Mouse (Mus musculus) c-Kit-positive CD71-negative TER-119-negative erythroid progenitor cells, embryonic 14.5 days (primary cell): ENCODE data around the gene Cox7a1.
"Not testable (repeated sequence)": the region's sequence is repeated elsewhere in the genome, so short reads cannot be mapped to it uniquely, and the experiment has no call there.

ENCODE experiments used
- DNase-seq: peaks from one replicate; pipeline ENCODE4 v3.0.0-alpha.2; 2013; ENCODE audit warnings: low read depth

Cox7a1 gene

GRCm38 (mm10) chr7:30183879-30184289 lies at the start of gene Cox7a1:
Gene Cox7a1, plus strand, starts transcription at chr7:30184144.
- DNase-seq: peak; percentile 95

DNA sequence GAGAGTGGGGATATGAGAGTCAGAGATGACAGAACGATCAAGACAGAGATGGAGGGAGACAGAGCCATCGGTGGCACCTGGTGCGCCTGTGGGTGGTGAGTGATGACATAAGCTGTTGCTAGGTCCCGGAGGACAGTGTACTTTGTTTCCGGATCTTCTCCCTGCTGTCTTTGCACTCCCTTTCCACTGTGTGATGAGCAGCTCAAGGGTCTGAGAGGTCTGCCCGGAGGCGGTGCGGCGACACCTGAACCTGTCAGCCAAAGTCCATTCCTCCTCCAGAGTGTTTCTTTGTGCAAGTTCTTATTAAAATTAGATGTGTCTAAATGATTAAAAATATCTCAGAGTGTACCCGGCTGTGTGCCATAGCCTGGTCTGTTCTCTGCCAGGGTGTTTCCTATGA lies 47.1 kb upstream of the Cox7a1 start:
- no peak for DNase-seq

DNA sequence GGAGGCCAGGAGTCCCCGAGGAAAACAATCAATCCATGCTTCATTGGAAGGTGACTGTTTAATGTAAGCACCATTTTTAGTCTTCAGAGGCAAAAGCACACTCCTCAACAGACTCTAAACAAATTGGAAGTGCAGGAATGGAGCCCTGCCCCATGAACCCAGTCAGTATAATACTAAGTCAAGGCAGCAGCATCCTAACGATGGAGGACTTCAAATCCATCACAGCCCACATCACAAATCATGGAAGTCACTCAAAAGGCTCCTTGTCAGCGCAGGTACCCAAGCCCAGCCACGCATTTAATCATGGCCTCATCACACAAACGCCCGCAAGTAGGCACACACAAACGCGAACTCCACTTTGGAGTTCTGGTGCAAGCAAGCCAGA lies 40.8 kb upstream of the Cox7a1 start:
- no peak for DNase-seq

DNA sequence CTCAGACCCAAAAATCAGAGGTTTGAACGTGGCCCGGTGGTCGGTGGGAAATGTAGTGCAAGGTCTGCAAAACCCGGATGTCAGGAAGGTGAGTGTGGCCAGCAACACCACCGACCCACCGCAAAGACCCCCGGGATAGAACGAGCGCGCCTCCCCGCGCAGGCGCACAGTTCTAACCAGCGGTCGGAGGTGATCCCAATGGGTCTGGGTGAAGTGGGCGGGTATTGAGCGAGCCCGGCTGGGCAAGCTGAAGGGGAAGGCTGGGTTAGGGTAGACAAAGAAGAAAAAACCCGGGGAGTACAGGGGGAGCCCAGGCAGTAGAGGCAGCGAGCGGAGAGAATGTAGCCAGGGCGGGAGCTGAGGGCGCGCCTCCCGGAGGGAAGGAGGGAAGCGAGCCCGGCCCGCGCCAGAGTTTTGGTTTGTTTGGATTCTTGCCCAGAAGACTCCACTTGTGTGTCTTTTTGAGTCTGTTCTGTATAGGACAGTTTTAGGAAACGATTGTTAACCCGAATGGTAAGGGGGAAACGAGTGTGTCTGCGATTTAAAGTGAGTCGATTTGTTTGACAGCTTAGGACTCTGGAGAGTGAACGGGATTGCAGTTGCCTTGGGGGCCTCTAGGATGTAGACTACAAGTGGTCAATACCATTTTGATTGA lies 40.3 kb upstream of the Cox7a1 start:
- peak; percentile 36 for DNase-seq

DNA sequence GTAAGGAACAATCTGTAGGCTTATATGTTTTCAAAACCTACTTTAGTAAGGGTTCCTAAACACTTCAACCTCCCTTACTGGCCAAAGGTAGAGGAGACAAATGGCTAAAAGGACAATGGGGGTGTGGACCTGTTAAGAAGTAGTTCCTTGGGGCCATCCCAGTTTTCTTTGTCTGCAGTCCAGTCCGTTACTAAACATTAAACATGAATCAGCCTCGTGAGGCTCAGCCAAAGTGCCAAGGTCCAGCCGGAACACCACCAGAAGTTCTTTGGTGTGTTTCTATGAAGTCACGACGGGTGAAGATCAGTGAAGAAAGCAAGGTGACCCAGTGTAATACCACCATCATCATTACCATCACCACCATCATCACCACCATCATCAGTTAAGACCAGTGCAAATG lies 36.9 kb upstream of the Cox7a1 start:
- DNase-seq: no peak

DNA sequence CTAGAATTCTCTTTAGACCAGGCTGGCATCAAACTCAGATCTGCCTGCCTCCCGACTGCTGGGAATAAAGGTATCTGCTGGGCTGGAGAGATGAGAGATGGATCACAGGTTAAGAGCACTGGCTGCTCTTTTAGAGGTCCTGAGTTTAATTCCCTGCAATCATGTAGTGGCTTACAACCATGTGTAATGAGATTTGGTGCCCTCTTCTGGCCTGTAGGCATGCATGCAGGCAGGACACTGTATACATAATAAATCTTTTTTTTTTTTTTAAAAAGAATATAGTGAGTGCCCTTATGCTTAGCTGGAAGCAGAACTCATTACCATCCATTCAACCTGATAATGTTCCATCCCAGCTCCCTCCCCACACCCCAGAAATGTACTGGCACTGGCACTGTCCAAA lies 29.9 kb upstream of the Cox7a1 start:
- DNase-seq: no peak

- DNase-seq: no peak
Observed at GRCm38 (mm10) chr7:30155507-30155906, 28.4 kb upstream of the Cox7a1 start.

DNA sequence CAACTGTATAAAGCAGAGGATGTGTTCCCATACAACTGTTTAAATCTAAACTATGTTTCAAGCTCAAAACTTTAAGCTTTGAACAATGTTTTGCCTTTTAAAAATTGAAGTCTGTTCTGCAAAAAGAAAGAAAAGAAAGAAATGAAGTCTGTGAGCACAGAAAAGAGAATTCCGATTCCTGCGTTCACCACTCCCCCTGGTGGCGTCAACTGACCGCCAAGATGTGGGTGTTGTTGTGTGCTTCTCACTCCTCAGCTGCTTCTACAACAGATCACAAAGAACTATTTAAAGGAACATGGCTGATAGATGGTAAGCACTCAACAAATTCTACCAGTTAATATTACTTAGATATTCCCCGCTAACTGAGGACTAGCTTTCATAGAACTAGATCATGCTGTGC lies 20.8 kb upstream of the Cox7a1 start:
- no peak for DNase-seq

- no peak for DNase-seq
Observed at GRCm38 (mm10) chr7:30164745-30165144, 19.2 kb upstream of the Cox7a1 start.

GRCm38 (mm10) chr7:30168914-30169582 lies 14.9 kb upstream of the Cox7a1 start:
- no peak for DNase-seq

GRCm38 (mm10) chr7:30169583-30170282 lies 14.2 kb upstream of the Cox7a1 start, which contains the start of gene Zfp146:
Gene Zfp146, minus strand, starts transcription at chr7:30169750.
- DNase-seq: peak; percentile 87

DNA sequence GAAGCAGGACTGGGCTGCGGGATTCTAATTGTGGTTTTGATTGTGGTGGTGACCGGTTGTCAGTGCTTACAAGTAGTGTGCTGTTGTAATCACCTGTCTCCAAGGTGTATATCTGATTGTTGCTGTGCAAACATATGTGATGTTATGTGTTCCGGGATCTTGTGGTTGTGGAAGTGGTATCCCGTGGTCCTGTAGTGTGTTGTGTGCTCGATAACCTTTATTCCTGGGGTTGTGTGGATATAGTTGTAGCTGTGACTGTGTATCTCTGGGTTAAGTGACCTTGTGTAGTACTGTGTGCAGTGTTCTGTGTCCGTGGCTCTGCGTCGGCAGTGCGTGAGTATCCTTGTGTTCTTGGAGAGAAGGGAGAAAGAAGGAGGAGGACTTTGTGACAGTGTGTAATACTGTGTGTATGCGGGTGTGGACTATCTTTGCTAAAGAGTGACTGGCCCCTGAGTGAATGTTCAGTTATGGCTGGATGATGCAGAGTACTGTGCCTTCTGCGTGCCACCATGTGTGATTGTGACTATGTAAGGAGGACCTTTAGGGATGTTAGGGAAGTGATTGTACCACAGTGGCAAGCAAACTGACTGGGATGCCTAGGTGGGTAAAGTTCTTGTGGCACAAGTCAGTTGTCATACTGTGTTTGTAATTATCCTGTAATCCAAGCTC lies 13.5 kb upstream of the Cox7a1 start:
- no peak for DNase-seq

- DNase-seq: no peak
Observed at GRCm38 (mm10) chr7:30176474-30176873, 7.5 kb upstream of the Cox7a1 start.

DNA sequence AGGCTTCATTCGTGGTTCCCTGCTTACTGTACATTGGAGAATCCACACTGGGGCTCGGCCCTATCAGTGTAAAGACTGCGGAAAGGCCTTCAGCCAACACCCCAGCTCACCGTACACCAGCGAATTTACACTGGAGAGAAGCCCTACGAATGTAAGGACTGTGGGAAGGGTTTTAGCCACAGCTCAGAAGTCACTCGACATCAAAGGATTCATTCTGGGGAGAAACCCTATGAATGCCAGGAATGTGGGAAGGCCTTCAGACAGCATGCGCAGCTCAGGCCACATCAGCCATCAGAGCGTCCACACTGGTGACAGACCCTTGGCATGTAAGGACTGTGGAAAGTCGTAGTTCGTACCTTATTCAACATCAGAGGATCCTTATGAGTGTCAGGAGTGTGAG lies 5.7 kb upstream of the Cox7a1 start:
- no peak for DNase-seq

DNA sequence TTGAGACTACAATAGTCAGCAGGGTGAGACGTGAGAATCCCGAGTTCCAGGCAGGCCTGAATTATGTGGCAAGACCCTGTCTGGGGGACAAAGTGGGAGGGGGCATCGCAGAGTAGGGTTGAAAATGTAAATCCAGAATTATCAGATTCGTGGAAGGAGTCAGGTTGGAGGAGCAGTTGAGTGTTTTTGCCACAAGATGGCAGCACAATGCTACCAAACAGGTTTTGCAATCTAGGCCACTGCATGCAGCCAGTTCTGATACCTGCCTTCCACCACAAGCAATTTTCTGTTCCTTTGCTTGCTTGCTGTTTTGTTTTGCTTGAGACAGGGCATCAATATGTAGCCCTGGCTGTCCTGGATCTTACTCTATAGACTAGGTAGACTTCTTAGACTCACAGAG lies 2.6 kb upstream of the Cox7a1 start:
- DNase-seq: no peak

DNA sequence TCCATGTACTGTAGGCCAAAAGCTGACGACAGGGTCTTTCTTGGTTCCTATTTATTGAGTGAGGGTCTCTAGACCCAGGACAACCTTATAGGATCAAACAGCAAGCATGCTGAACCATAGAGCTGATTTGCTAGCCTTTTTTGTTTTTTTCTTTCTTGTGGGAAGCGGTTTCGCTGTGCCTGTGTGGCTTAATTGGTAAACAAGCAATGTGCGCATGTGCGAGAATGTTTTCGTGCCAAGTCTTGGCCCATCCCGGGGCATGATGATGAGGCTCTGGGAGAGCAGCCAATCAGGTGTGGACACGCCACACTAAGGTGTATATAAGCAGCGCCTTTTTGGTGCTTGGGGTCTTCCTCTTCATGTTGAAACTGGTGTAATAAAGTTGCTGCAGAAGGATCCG lies 2.0 kb upstream of the Cox7a1 start:
- DNase-seq: not testable (repeated sequence)

GRCm38 (mm10) chr7:30183189-30183588 lies 755 bp upstream of the Cox7a1 start:
- not testable (repeated sequence) for DNase-seq

- no peak for DNase-seq
Observed at GRCm38 (mm10) chr7:30184641-30185348, 851 bp downstream of the Cox7a1 start.

GRCm38 (mm10) chr7:30188344-30189115 lies 4.6 kb downstream of the Cox7a1 start:
- DNase-seq: no peak

DNA sequence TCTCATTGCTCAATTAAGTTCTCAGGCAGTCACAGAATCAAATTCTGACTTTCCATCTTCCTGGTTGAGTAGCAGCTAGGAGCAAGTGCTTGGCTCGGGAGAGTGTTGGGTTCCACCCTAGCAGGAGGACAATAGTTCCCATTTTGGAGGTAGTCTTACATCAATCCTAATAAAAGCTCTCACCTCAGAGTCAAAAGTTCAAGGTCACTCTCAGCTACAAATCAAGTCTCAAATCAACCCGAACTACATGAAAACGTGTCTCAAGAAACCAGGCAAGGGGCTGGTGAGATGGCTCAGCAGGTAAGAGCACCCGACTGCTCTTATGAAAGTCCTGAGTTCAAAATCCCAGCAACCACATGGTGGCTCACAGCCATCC lies 5.2 kb downstream of the Cox7a1 start:
- DNase-seq: no peak

GRCm38 (mm10) chr7:30192088-30192487 lies 8.1 kb downstream of the Cox7a1 start:
- DNase-seq: no peak
